Mouse (Mus musculus): ENCODE measurements around the gene Tmem218. TPM values are rescaled to one million over a fixed set of nuclear protein-coding genes. Genes with fewer than 3 reads are reported as not detected.
A peak's percentile ranks its signal among the peaks of the same experiment; 100 is the strongest.

Gene Tmem218
- polyA plus RNA-seq, 2 experiments = 1.6 to 3.9 TPM

- Histone ChIP-seq H3K4me1 (replicated peaks; ENCODE audit: control insufficient read depth in 2 of 2, insufficient read depth in 2 of 2, low read length in 1 of 2) (no peaks in the 10 kb centered on the region), H3K36me3 (replicated peaks; ENCODE audit: control insufficient read depth, insufficient read depth, low read depth) (no peaks in the 10 kb centered on the region), H3K4me2 (ENCODE audit: low read depth) (no peak overlapping the region), H3K9me3 (ENCODE audit: control insufficient read depth, low read length) (no peaks in the 10 kb centered on the region), H3K4me3 (ENCODE audit: insufficient read depth in 1 of 2, low read depth in 2 of 2, low read length in 2 of 2) (no peak overlapping the region), H3K9ac (replicated peaks) (no peak overlapping the region), H3K27ac (no peak overlapping the region), H3K27me3 (ENCODE audit: control insufficient read depth, insufficient read depth, low read length) (no peaks in the 10 kb centered on the region)
- TF ChIP-seq EP300 (IDR thresholded peaks at IDR 0.05; ENCODE audit: low read depth) = no peak
- TF ChIP-seq CTCF (IDR thresholded peaks at IDR 0.05; ENCODE audit: low read depth) = peak; percentile 90
- DNase-seq (ENCODE audit: low read depth in 3 of 3, low spot score in 3 of 3) (peak in 1 of 3 experiments; percentile 1), ATAC-seq (ENCODE audit: insufficient read depth) (no peak)
- WGBS (ENCODE audit: insufficient replicate concordance) = 2% methylated on average over 5 of the region's 5 CpGs
These were observed 30.9 kb upstream of the Tmem218 start for GRCm38 (mm10) chr9:37177107-37177506.

- H3K27ac ChIP-seq = no peak overlapping the region
- H3K9me3 ChIP-seq (ENCODE audit: control insufficient read depth, low read length) = no peaks in the 10 kb centered on the region
- no peak for DNase-seq (ENCODE audit: low read depth in 3 of 3, low spot score in 3 of 3)
- H3K27me3 ChIP-seq (ENCODE audit: control insufficient read depth, insufficient read depth, low read length) = no peaks in the 10 kb centered on the region
- H3K4me3 ChIP-seq (ENCODE audit: insufficient read depth in 1 of 2, low read depth in 2 of 2, low read length in 2 of 2) = no peak overlapping the region
- no peak overlapping the region for H3K9ac ChIP-seq (replicated peaks)
- no peaks in the 10 kb centered on the region for H3K36me3 ChIP-seq (replicated peaks; ENCODE audit: control insufficient read depth, insufficient read depth, low read depth)
- no peak for TF ChIP-seq CTCF (IDR thresholded peaks at IDR 0.05; ENCODE audit: low read depth)
- TF ChIP-seq EP300 (IDR thresholded peaks at IDR 0.05; ENCODE audit: low read depth) = no peak
- no peaks in the 10 kb centered on the region for H3K4me1 ChIP-seq (replicated peaks; ENCODE audit: control insufficient read depth in 2 of 2, insufficient read depth in 2 of 2, low read length in 1 of 2)
- 42% methylated on average over 8 of the region's 8 CpGs for WGBS (ENCODE audit: insufficient replicate concordance)
- no peak overlapping the region for H3K4me2 ChIP-seq (ENCODE audit: low read depth)
- ATAC-seq (ENCODE audit: insufficient read depth) = no peak
These were observed 30.5 kb upstream of the Tmem218 start for GRCm38 (mm10) chr9:37177551-37177950.

GRCm38 (mm10) chr9:37178911-37179310 is 29.1 kb upstream of the Tmem218 start:
- TF ChIP-seq CTCF (IDR thresholded peaks at IDR 0.05; ENCODE audit: low read depth) (no peak), EP300 (IDR thresholded peaks at IDR 0.05; ENCODE audit: low read depth) (no peak)
- Histone ChIP-seq H3K4me1 (replicated peaks; ENCODE audit: control insufficient read depth in 2 of 2, insufficient read depth in 2 of 2, low read length in 1 of 2) (no peaks in the 10 kb centered on the region), H3K36me3 (replicated peaks; ENCODE audit: control insufficient read depth, insufficient read depth, low read depth) (no peaks in the 10 kb centered on the region), H3K9me3 (ENCODE audit: control insufficient read depth, low read length) (no peaks in the 10 kb centered on the region), H3K27ac (no peak overlapping the region), H3K4me2 (ENCODE audit: low read depth) (no peak overlapping the region), H3K9ac (replicated peaks) (no peak overlapping the region), H3K27me3 (ENCODE audit: control insufficient read depth, insufficient read depth, low read length) (no peaks in the 10 kb centered on the region), H3K4me3 (ENCODE audit: insufficient read depth in 1 of 2, low read depth in 2 of 2, low read length in 2 of 2) (no peak overlapping the region)
- DNase-seq (ENCODE audit: low read depth in 3 of 3, low spot score in 3 of 3) (no peak), ATAC-seq (ENCODE audit: insufficient read depth) (no peak)
- 27% methylated on average over 4 of the region's 4 CpGs for WGBS (ENCODE audit: insufficient replicate concordance)

- no peak overlapping the region for H3K9ac ChIP-seq (replicated peaks)
- 57% methylated on average over 4 of the region's 4 CpGs for WGBS (ENCODE audit: insufficient replicate concordance)
- H3K4me2 ChIP-seq (ENCODE audit: low read depth) = no peak overlapping the region
- H3K4me1 ChIP-seq (replicated peaks; ENCODE audit: control insufficient read depth in 2 of 2, insufficient read depth in 2 of 2, low read length in 1 of 2) = no peaks in the 10 kb centered on the region
- no peak overlapping the region for H3K4me3 ChIP-seq (ENCODE audit: insufficient read depth in 1 of 2, low read depth in 2 of 2, low read length in 2 of 2)
- ATAC-seq (ENCODE audit: insufficient read depth) = no peak
- H3K9me3 ChIP-seq (ENCODE audit: control insufficient read depth, low read length) = no peaks in the 10 kb centered on the region
- H3K27ac ChIP-seq = no peak overlapping the region
- no peak for DNase-seq (ENCODE audit: low read depth in 3 of 3, low spot score in 3 of 3)
- TF ChIP-seq CTCF (IDR thresholded peaks at IDR 0.05; ENCODE audit: low read depth) (no peak), EP300 (IDR thresholded peaks at IDR 0.05; ENCODE audit: low read depth) (no peak)
- H3K36me3 ChIP-seq (replicated peaks; ENCODE audit: control insufficient read depth, insufficient read depth, low read depth) = no peaks in the 10 kb centered on the region
- no peaks in the 10 kb centered on the region for H3K27me3 ChIP-seq (ENCODE audit: control insufficient read depth, insufficient read depth, low read length)
These were observed 28.4 kb upstream of the Tmem218 start for GRCm38 (mm10) chr9:37179596-37179995.

- Histone ChIP-seq H3K27me3 (ENCODE audit: control insufficient read depth, insufficient read depth, low read length) (no peaks in the 10 kb centered on the region), H3K9me3 (ENCODE audit: control insufficient read depth, low read length) (no peaks in the 10 kb centered on the region), H3K4me3 (ENCODE audit: insufficient read depth in 1 of 2, low read depth in 2 of 2, low read length in 2 of 2) (no peak overlapping the region), H3K27ac (no peak overlapping the region), H3K9ac (replicated peaks) (no peak overlapping the region), H3K36me3 (replicated peaks; ENCODE audit: control insufficient read depth, insufficient read depth, low read depth) (no peaks in the 10 kb centered on the region), H3K4me2 (ENCODE audit: low read depth) (no peak overlapping the region), H3K4me1 (replicated peaks; ENCODE audit: control insufficient read depth in 2 of 2, insufficient read depth in 2 of 2, low read length in 1 of 2) (no peaks in the 10 kb centered on the region)
- 61% methylated on average over 5 of the region's 5 CpGs for WGBS (ENCODE audit: insufficient replicate concordance)
- DNase-seq (ENCODE audit: low read depth in 3 of 3, low spot score in 3 of 3) (no peak), ATAC-seq (ENCODE audit: insufficient read depth) (no peak)
- TF ChIP-seq CTCF (IDR thresholded peaks at IDR 0.05; ENCODE audit: low read depth) (no peak), EP300 (IDR thresholded peaks at IDR 0.05; ENCODE audit: low read depth) (no peak)
These were observed 26.4 kb upstream of the Tmem218 start for GRCm38 (mm10) chr9:37181596-37181995.
